Mouse (Mus musculus) testis, postnatal 10 days (tissue): ENCODE data around the gene Lgals3bp.
"Not testable (repeated sequence)": the region's sequence is repeated elsewhere in the genome, so short reads cannot be mapped to it uniquely, and the experiment has no call there.

Source experiments
- DNase-seq: peaks from one replicate; pipeline ENCODE4 v3.0.0; 2021; ENCODE audit warnings: low spot score

The Lgals3bp gene

DNA sequence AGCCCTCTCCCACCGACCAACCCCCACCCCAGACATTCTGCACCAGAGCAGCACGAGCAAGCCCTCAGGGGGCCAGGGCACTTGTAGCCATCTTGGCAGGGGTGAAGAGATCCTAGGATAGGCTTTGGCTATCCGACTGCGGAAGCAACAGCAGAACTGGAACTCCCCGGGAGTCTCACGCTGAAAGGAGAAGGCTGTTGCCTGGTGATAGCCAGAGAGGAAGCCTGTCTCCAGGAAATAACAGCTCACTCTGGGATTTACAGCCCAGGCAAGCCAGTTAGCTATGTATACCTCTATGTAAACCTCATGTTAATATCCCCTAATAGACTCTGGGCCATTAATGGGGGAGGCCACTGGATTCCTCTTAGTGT is 1.3 kb downstream of the Lgals3bp start:
- peak; percentile 44 for DNase-seq

DNA sequence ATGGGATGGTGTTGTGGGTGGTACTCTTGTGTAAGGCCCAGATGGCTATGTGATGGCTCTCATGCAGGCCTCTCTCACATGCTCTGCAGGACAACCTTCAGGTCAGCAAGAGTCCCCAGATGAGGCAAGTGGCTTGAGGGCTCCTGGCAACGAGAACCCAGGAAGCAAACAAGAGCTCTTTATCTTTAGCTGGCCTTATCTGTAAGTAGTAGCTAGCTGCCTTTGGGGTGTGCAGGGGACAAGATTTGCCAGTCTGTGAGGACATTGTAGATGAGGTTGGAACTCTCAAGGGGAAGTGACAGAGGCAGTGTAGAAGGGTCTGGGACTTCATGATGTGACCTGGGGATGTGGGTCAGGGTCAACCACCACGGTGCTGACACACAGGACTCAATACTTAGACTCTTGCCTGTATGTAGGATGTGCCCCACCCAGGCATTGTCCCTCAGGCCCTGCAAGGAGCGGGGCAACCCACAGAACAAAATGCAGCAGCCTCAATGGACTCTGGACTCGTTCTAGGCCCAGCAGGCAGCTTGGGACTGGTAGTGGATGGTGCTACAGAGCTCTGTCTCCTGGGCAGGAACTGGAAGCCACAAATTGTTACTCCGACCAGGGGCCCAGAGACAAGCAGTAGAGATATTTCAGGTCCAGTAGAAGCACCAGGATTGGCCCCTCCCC is 1.9 kb downstream of the Lgals3bp start:
- DNase-seq: peak; percentile 35

- DNase-seq: peak; percentile 41
Measured at GRCm38 (mm10) chr11:118397806-118398530, 3.9 kb downstream of the Lgals3bp start.

GRCm38 (mm10) chr11:118394538-118394937 is 7.4 kb downstream of the Lgals3bp start:
- DNase-seq: no peak

GRCm38 (mm10) chr11:118393991-118394390 is 7.9 kb downstream of the Lgals3bp start:
- no peak for DNase-seq

DNA sequence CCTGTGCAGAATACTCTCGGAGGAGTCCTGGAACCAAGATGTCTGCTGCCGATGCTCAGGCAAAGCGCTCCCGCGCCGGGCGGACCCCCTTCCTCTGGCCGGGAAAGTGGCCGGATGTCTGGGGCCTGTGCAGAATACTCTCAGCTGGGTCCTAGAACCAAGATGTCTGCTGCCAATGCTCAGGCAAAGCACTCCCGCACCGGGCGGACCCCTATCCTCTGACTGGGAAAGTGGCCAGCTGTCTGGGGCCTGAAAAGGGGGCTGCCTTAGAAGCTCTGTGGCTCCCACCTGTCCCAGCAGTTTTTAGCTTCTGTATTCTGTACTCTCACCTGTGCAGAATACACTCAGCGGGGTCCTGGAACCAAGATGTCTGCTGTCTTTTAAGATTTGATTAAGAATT is 14.1 kb downstream of the Lgals3bp start:
- DNase-seq: peak; percentile 37

DNA sequence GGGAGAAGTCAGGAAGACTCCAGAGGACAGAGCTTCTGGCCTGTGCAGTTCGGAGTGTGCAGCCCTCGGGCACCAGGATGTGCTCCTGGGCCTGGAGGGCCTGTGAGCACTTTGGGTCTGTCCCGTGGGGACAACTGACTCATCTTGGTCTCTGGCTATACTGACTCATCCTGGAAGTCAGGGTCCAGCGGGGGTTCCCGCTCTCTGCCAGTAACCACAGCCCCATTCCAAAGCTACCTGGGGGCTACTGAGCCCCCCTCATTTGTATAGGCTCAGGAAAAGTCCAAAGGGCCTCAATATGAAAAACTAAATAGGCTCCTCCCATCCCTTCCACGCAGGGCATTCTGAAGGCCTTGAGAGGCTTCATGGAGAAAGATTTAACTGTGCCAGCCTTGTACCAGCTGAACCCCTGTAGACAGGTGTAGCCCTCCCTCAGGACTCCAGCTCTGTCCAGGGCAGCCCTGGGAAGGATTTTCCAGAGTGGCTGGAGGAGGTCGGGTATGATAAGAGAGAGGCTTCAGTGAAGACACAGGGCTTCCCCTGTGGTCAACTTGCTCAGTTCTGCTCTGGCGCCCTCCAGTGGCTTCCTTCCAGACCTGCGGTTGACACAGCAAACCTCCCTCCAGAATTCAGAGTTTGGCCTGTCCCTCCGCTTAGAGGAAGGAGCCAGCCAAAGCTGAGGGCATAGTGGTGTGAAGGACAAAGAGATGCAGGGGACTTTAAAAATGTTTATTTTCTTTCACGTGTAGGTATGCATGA is 22.5 kb downstream of the Lgals3bp start:
- peak; percentile 96 for DNase-seq

- peak; percentile 35 for DNase-seq
Measured at GRCm38 (mm10) chr11:118378656-118379055, 23.2 kb downstream of the Lgals3bp start.

DNA sequence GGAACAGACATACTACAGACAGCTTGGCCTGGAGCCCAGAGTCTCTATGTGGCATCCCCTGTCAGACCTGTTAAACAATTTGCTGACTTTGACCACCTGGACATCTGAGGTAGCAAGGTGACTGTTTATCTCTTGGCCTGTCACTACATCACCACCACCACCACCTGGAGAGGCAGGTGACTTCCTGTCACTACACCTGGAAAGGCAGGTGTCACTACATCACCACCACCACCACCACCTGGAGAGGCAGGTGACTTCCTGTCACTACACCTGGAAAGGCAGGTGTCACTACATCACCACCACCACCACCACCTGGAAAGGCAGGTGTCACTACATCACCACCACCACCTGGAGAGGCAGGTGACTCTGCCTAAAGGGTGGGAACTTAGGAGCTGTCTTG is 25.6 kb downstream of the Lgals3bp start:
- DNase-seq: not testable (repeated sequence)

DNA sequence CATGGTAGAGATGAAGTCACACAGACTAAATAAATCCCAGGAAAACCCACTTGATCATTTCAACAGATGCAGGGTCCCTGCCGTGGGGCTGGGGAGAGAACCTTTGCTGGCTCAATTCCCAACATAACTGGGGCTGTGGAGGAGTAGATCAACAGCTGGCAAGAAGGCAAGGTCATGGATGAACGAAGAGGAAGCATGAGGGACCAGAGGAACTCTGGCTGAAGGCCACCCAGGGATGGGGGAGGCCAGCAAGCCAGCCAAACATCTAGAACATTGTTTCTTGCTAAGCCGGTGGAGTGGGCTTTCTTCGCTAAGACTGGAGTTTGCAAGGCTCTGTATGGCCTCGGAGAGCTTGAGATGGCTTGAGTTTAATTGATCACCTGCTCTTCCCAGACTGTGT is 26.0 kb downstream of the Lgals3bp start:
- DNase-seq: peak; percentile 76

GRCm38 (mm10) chr11:118375461-118375860 is 26.4 kb downstream of the Lgals3bp start:
- peak; percentile 41 for DNase-seq

DNA sequence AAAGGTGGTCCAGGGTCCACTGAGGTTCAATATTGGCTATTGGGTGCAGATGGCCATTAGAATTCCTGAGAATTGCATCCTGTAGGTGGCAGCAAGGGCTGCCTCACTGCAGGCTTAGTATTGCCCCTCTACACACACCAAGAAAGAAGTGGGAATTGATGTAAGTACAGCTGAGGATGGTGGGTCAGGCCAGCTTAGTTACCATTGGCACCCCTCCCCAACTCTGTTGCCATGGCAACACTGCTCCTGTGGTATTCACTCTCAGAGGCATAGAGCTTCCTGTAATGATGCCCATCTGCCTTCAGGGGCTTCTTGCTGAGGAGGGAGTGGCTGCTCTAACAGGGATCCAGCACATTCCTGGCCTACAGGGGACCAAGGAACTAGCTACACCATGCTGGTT is 26.9 kb downstream of the Lgals3bp start:
- DNase-seq: peak; percentile 38

DNA sequence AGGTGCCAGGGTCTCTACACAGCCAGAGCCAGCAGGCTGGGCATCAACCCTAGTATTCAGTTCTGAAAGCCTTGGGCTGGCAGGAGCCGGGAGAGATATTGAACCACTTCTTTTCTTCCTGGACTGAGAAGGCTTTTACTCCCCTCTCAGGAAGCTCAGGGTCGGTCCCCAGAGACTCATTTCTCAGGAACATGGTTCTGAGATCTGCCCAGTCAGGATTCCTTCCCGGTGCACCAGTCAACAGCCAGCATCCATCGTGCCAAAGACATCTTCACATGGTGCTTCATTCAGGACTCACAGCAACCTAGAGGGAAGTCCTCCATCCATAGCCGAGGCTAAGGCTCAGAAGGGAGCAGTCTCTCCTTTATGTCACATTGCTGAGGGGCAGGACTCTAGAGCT is 27.4 kb downstream of the Lgals3bp start:
- DNase-seq: no peak

GRCm38 (mm10) chr11:118372641-118373040 is 29.3 kb downstream of the Lgals3bp start:
- DNase-seq: peak; percentile 33

DNA sequence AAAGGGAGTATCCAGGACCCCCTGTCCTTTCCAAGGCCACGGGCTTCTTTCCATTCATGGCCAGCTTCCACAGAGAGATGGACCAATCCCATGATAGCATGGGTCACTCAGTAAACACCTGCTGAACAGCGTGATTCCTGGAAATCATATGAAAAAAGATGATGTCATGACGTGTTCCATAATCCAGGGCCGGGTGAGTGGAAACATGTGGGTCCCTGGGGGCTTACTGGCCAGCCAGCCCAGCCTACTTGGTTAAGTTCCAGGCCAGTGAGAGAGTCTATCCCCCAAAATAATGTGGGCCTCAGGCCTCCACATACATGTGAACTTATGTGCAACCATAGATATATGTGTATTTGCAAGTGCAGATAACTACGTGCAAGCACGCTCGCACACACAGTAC is 30.0 kb downstream of the Lgals3bp start:
- DNase-seq: peak; percentile 46

DNA sequence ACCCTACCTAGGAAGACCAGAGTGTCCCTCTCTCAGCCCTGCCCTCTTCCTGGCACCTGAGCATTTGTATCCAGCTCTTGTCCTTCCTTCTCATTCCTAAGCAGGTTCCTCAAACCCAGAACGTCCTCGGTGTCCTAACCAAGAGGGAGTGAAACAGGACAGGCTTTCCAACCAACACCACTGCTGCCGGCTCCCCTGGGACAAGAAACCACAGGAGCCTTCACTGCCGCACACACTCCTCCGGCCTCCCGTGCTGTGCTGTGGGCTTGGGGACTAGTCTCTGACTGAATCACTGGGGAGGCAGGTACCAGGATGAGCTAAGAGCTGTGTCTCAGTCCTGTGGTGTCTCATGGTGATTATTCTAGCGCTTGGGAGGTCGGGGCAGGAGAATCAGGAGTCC is 32.2 kb downstream of the Lgals3bp start:
- DNase-seq: peak; percentile 39

DNA sequence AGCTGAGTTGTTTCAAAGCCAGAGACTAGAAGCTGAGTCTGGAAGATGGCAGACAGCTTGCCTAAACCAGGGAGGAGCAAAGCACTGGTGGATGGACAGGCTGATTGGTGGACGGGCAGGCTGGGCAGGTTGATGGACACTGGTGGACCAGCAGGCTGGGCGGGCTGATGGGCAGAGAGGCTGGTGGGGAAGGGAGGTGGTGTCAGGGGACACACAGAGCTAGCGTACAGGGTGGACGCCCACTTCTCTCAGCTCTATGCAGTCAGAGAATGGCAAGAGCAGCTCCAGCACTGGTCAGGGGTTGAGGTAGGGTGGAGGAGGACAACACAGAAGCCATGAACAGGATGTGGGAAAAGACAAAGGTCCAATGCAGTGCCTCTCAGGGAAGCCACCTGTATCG is 32.6 kb downstream of the Lgals3bp start:
- DNase-seq: peak; percentile 44

DNA sequence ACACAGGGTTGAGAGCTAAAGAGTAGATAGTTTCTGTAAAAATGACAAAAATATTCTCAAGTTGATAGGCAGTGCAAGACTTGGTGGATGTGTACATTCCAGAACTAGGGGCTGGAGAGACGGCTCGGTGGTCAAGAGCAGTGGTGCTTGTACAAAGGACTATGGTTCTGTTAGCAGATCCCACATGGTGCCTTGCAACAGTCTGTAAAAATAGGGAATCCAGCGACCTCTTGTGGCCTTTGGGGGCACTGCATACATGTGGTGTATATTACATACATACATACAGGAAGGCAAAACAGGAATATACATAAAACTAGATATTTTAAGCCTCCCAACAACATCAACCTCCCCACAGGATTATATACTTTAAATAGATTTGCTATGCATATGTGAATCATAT is 33.6 kb downstream of the Lgals3bp start:
- DNase-seq: peak; percentile 69

- DNase-seq: peak; percentile 5
Measured at GRCm38 (mm10) chr11:118366559-118366958, 35.3 kb downstream of the Lgals3bp start.

- peak; percentile 35 for DNase-seq
Measured at GRCm38 (mm10) chr11:118366108-118366507, 35.8 kb downstream of the Lgals3bp start.

- peak; percentile 47 for DNase-seq
Measured at GRCm38 (mm10) chr11:118365171-118365570, 36.7 kb downstream of the Lgals3bp start.

DNA sequence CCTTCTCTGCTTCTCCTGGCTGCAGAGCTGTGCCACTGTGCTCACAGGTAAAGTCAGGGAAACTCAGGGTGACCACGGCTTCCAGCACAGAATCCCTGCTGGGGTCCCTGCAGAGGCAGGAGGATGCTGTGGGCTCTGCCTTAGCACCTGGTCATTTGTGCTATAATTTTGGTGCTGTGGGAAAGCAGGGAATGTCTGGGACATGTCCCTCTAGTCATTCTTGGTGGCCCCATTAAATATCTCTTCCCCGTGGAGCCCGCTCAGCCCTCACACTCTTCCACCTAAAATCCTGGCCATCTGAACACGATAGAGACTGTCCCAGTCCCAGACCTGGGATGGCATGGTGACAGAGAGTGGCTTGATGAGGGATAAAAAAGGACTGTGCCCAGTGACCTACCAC is 37.9 kb downstream of the Lgals3bp start:
- peak; percentile 29 for DNase-seq

- peak; percentile 46 for DNase-seq
Measured at GRCm38 (mm10) chr11:118362971-118363518, 38.8 kb downstream of the Lgals3bp start.
